Mouse (Mus musculus) stomach, embryonic 14.5 days (tissue): ENCODE results near the gene Rnf24. TPM values are rescaled to one million over a fixed set of nuclear protein-coding genes. Genes with fewer than 3 reads are reported as not detected.

Source experiments
- ATAC-seq: fragments of 200-750 bp; cut with Nextera tagmentation; 2 replicates; pipeline ENCODE4 v1.8.0; 2017; ENCODE audit warnings: low read depth, moderate TSS enrichment; ENCODE audit not compliant: insufficient number of reproducible peaks, insufficient read depth, low FRiP score
- H3K27ac ChIP-seq: fragments of 300-500 bp; sonication (generic); 2 replicates; pipeline ENCODE4 v1.5.1; 2014; ENCODE audit warnings: mild to moderate bottlenecking, low read length, moderate library complexity, mixed read lengths
- H3K27me3 ChIP-seq: fragments of 300-500 bp; sonication (generic); 2 replicates; pipeline ENCODE4 v1.6.1; 2014; ENCODE audit warnings: low read length, control low read depth, mixed read lengths; ENCODE audit not compliant: control insufficient read depth, insufficient read depth
- H3K36me3 ChIP-seq: fragments of 300-500 bp; sonication (generic); 2 replicates; pipeline ENCODE4 v1.6.1; 2014; ENCODE audit warnings: mild to moderate bottlenecking, control low read depth, low read length, moderate library complexity, mixed read lengths; ENCODE audit not compliant: control insufficient read depth, insufficient read depth
- H3K4me1 ChIP-seq: fragments of 300-500 bp; sonication (generic); 2 replicates; pipeline ENCODE4 v1.6.1; 2014; ENCODE audit warnings: low read length, control low read depth, mixed read lengths; ENCODE audit not compliant: control insufficient read depth, insufficient read depth
- H3K4me2 ChIP-seq: fragments of 300-500 bp; sonication (generic); replicated peaks from 2 replicates; pipeline ENCODE4 v1.6.1; 2014; ENCODE audit warnings: low read depth, low read length, control low read depth
- H3K4me3 ChIP-seq: fragments of 300-500 bp; sonication (generic); 2 replicates; pipeline ENCODE4 v1.5.1; 2014; ENCODE audit warnings: low read depth, low read length, control low read depth
- H3K9ac ChIP-seq: fragments of 300-500 bp; sonication (generic); replicated peaks from 2 replicates; pipeline ENCODE4 v1.6.1; 2014; ENCODE audit warnings: low read depth, mild to moderate bottlenecking, control low read depth, low read length, moderate library complexity, mixed read lengths
- H3K9me3 ChIP-seq: fragments of 300-500 bp; sonication (generic); 2 replicates; pipeline ENCODE4 v1.6.1; 2016; ENCODE audit warnings: low read depth, low read length, control low read depth; ENCODE audit not compliant: control insufficient read depth
- WGBS: fragments of 180-500 bp; shearing (Covaris S2); extraction: QIAGEN DNeasy Blood & Tissue Kit; methylation state at CpG from one replicate; pipeline ENCODE4 v1.1.7; 2014; 5-methylcytosine and 5-hydroxymethylcytosine counted together
- microRNA-seq: library from miRNA; unstranded; fragments of <30 nt; microRNA quantifications from one replicate; pipeline ENCODE4, GENCODE M21; 2016
- polyA plus RNA-seq: library from polyadenylated mRNA; unstranded; fragments of >200 nt; fragmentation: Nextera tagmentation; extraction: Ambion mirVana; gene quantifications from 2 replicates; pipeline ENCODE4 v1.2.1, GENCODE M21; 2014

The Rnf24 gene
- polyA plus RNA-seq, 1 experiment from 2014 or later = 5.6 TPM

- Histone ChIP-seq H3K9ac (no peak overlapping the region), H3K4me3 (no peak overlapping the region), H3K4me1 (peaks cover 11% of the 10 kb centered on the region; the same call in 1 of the 2 replicates), H3K27me3 (no peaks in the 10 kb centered on the region), H3K36me3 (no peaks in the 10 kb centered on the region), H3K4me2 (no peak overlapping the region), H3K27ac (no peak overlapping the region), H3K9me3 (no peaks in the 10 kb centered on the region)
- WGBS = 59% methylated on average over 3 of the region's 3 CpGs
- no peak for ATAC-seq
These were observed 97.0 kb downstream of the Rnf24 start for GRCm38 (mm10) chr2:131255738-131256137.

GRCm38 (mm10) chr2:131254329-131254713 lies 98.4 kb downstream of the Rnf24 start:
- Histone ChIP-seq H3K9me3 (no peaks in the 10 kb centered on the region), H3K4me2 (0 out of 2 replicates have a peak overlapping the region, but pooled peaks have one; percentile 16), H3K4me1 (peaks cover 10% of the 10 kb centered on the region; the same call in 1 of the 2 replicates), H3K9ac (no peak overlapping the region), H3K27me3 (no peaks in the 10 kb centered on the region), H3K27ac (peak overlapping the region; percentile 81; the same call in 1 of the 2 replicates), H3K4me3 (no peak overlapping the region), H3K36me3 (no peaks in the 10 kb centered on the region)
- no peak for ATAC-seq
- 59% methylated on average over 2 of the region's 2 CpGs for WGBS

- Histone ChIP-seq H3K4me2 (peak overlapping the region; percentile 16; the same call in 1 of the 2 replicates), H3K9ac (no peak overlapping the region), H3K4me3 (no peak overlapping the region), H3K27me3 (no peaks in the 10 kb centered on the region), H3K9me3 (no peaks in the 10 kb centered on the region), H3K4me1 (peaks cover 10% of the 10 kb centered on the region; the same call in 1 of the 2 replicates), H3K36me3 (no peaks in the 10 kb centered on the region), H3K27ac (peak overlapping the region; percentile 81)
- 16% methylated on average over 7 of the region's 7 CpGs for WGBS
- peak; percentile 87 for ATAC-seq
These were observed 98.9 kb downstream of the Rnf24 start for GRCm38 (mm10) chr2:131253681-131254328.

Small RNA genes within 50 kb of the gene (microRNA-seq; reads per million reads assigned to microRNA genes)
- 60.6 reads per million, percentile 41 among the genes with 10 or more reads in this experiment for gene Mir103-2

Other genes with a start within 250 kb of the Rnf24 start
- gene Hspa12b, start 225.6 kb downstream of the Rnf24 start, polyA plus RNA-seq = 12.3 and 14.2 TPM in 2 replicates
- gene Gm11037, start 219.4 kb downstream of the Rnf24 start, polyA plus RNA-seq = not detected in 2 replicates
- gene 1700037H04Rik, start 192.8 kb downstream of the Rnf24 start, polyA plus RNA-seq = 84.6 and 88.9 TPM in 2 replicates
- gene Cenpb, start 172.8 kb downstream of the Rnf24 start, polyA plus RNA-seq = 9.0 and 9.9 TPM in 2 replicates
- gene Cdc25b, start 165.9 kb downstream of the Rnf24 start, polyA plus RNA-seq = 58.0 and 63.4 TPM in 2 replicates
- 9.2 and 9.8 TPM in 2 replicates for gene Spef1, start 165.6 kb downstream of the Rnf24 start, polyA plus RNA-seq
- gene Ap5s1, start 145.8 kb downstream of the Rnf24 start, polyA plus RNA-seq = 27.0 TPM in 2 replicates
- 15.2 and 15.5 TPM in 2 replicates for gene Mavs, start 118.8 kb downstream of the Rnf24 start, polyA plus RNA-seq
- gene Pank2, start 90.4 kb downstream of the Rnf24 start, polyA plus RNA-seq = 39.1 and 42.3 TPM in 2 replicates
- gene Smox, start 138.6 kb upstream of the Rnf24 start, polyA plus RNA-seq = 28.5 and 29.1 TPM in 2 replicates
- 0.17 and 0.22 TPM in 2 replicates for gene Adra1d, start 209.4 kb upstream of the Rnf24 start, polyA plus RNA-seq